Mouse (Mus musculus): Measurements from ENCODE around the gene Galnt15. TPM values are rescaled to one million over a fixed set of nuclear protein-coding genes. Genes with fewer than 3 reads are reported as not detected.

The Galnt15 gene
- 3.3 and 5.1 TPM in 2 replicates for total RNA-seq (2014; rRNA removed)
- polyA plus RNA-seq (2015; fragmentation: Nextera tagmentation; extraction: Ambion mirVana): 1.8 and 2.4 TPM in 2 replicates

DNA sequence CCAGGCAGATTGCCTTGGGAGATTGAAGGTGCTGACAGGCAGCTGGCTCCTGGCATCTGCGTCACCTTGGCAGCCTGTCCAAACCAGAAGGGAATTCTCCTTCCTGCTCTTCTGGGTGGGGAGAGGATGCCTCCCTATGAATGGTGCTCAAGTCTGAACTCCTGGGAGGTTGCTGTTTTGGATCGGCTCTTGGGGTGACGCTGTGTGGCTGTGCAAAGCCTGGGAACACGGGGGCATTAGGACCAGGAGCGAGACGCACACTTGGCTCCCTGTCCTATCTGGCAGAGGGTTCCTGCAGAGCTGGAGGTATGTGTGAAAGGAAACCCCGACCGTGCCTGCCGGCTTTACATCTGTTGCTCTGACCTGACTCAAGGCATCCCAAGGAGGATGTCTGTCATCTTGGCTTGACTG lies at the start of gene Galnt15:
Gene Galnt15, plus strand, starts transcription at position 309 of the 411 bp plus-strand sequence.
- H3K27ac ChIP-seq: peak within 1 kb of the TSS; percentile 37
- no peaks in the 10 kb centered on the region for H3K36me3 ChIP-seq (ENCODE audit: insufficient read depth, low read length)
- peak within 1 kb of the TSS; percentile 45 for H3K4me2 ChIP-seq (ENCODE audit: low read depth, low read length)
- no peak within 1 kb of the TSS for H3K9ac ChIP-seq (replicated peaks; ENCODE audit: low read length)
- peak; percentile 75 for ATAC-seq
- no peaks in the 10 kb centered on the region for H3K9me3 ChIP-seq (ENCODE audit: low read length)
- WGBS: 9% methylated on average over 9 of the region's 9 CpGs
- H3K4me3 ChIP-seq (ENCODE audit: low read length): no peak within 1 kb of the TSS
- peak; percentile 77 for DNase-seq (ENCODE audit: low spot score)
- peaks cover 8% of the 10 kb centered on the region for H3K4me1 ChIP-seq (ENCODE audit: insufficient read depth, low read length)
- TF ChIP-seq CTCF (IDR thresholded peaks at IDR 0.05; ENCODE audit: low read depth): no peak
- H3K27me3 ChIP-seq (ENCODE audit: insufficient read depth, low read length): no peaks in the 10 kb centered on the region

DNA sequence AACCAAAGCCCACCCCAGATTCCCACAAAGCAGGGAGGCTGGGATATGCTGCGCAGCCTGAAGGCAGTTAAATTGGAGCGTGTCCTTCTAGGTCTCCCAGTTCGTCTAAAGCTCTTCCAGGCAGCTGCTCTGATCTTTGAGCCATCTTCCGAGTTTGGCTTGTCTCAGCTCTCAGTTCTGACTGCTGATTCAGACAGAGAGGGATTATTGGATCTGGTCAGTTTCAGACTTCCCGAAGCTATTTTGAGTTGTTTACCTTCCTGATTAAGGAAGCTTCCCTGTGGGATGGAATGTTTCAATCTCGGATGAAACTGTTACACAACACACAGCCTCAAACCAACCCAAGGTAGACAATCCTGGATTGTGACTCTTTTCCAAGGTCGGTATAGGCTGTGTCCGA lies 34.8 kb upstream of the Galnt15 start:
- Histone ChIP-seq H3K9ac (replicated peaks; ENCODE audit: low read length) (no peak overlapping the region), H3K27ac (no peak overlapping the region), H3K27me3 (ENCODE audit: insufficient read depth, low read length) (no peaks in the 10 kb centered on the region), H3K4me1 (ENCODE audit: insufficient read depth, low read length) (no peaks in the 10 kb centered on the region), H3K4me2 (ENCODE audit: low read depth, low read length) (no peak overlapping the region), H3K4me3 (ENCODE audit: low read length) (no peak overlapping the region), H3K9me3 (ENCODE audit: low read length) (no peaks in the 10 kb centered on the region), H3K36me3 (ENCODE audit: insufficient read depth, low read length) (no peaks in the 10 kb centered on the region)
- no peak for ATAC-seq
- no peak for DNase-seq (ENCODE audit: low spot score)
- WGBS: 68% methylated on average over 8 of the region's 8 CpGs
- no peak for TF ChIP-seq CTCF (IDR thresholded peaks at IDR 0.05; ENCODE audit: low read depth)

DNA sequence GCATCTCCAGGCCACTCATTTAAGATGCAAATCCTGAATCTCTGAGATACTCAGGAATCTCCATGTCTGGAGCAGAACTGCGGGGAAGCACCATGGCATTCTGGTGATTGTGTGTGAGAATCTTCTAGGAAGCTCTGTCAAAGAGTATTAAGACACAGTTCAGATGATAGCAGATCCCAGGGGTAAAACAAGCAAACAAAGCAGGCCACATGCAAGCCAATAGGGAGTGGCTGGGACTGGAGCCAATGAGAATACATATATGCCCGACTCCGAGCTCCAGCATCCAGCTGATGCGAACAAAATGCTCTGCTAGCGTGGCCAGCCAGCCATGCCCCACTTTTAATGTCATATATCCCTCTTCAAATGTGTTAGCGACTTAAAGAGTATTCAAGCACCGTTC lies 27.8 kb upstream of the Galnt15 start:
- DNase-seq (ENCODE audit: low spot score): peak; percentile 67
- no peak overlapping the region for H3K9ac ChIP-seq (replicated peaks; ENCODE audit: low read length)

DNA sequence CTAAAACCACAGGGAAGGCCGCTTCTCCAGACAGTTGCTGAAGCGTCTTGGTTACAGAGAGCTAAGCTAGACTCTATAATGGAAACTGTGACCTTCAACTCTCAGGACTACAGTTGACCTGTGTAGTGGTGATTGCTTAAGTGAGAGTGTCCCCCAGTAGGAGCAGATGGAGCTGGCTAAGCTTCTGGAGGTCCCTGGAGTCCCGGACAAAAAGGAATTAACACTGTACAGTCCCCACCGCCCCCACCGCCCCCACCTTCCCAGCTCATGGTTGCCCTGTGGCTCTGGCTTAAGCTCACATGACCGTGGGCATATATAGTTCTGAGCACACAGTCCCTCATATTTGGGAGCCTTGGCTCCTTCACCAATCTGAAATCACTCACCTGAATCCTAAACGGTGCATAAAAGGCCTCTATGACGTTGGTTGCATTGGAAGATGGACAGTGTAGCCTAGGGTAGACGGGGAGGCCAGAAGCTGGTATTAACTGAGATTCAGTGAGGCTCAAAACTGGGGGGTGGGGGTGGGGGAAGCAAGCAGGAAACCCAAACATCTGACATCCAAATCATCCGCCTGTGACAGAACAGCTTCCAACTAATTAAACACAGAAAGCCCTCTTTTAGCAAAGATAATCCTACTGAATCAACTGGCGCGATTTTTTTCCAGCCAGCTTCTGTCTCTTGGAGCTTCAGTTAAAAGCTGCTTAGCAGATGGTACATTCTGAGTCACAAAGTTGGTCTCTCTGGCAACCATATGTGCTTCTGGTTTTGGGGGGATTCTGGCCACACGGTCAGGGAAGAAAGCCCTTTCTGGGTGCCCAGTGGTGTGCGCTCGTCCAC lies 26.1 kb upstream of the Galnt15 start:
- no peak for TF ChIP-seq CTCF (IDR thresholded peaks at IDR 0.05; ENCODE audit: low read depth)
- Histone ChIP-seq H3K36me3 (ENCODE audit: insufficient read depth, low read length) (no peaks in the 10 kb centered on the region), H3K4me1 (ENCODE audit: insufficient read depth, low read length) (0 out of 2 replicates have a peak, but pooled peaks cover 12% of the 10 kb centered on the region), H3K9me3 (ENCODE audit: low read length) (no peaks in the 10 kb centered on the region), H3K27me3 (ENCODE audit: insufficient read depth, low read length) (no peaks in the 10 kb centered on the region), H3K4me3 (ENCODE audit: low read length) (no peak overlapping the region), H3K4me2 (ENCODE audit: low read depth, low read length) (no peak overlapping the region), H3K9ac (replicated peaks; ENCODE audit: low read length) (no peak overlapping the region), H3K27ac (peak overlapping the region; percentile 48; the same call in 1 of the 2 replicates)
- ATAC-seq (peak; percentile 66), DNase-seq (ENCODE audit: low spot score) (peak; percentile 71)
- WGBS: 55% methylated on average over 15 of the region's 15 CpGs

More for the DNA sequence above, 27.8 kb upstream of the Galnt15 start:
- TF ChIP-seq CTCF (IDR thresholded peaks at IDR 0.05; ENCODE audit: low read depth): no peak
- no peaks in the 10 kb centered on the region for H3K9me3 ChIP-seq (ENCODE audit: low read length)
- H3K36me3 ChIP-seq (ENCODE audit: insufficient read depth, low read length): no peaks in the 10 kb centered on the region
- no peak overlapping the region for H3K27ac ChIP-seq
- no peak overlapping the region for H3K4me2 ChIP-seq (ENCODE audit: low read depth, low read length)
- 0 out of 2 replicates have a peak, but pooled peaks cover 12% of the 10 kb centered on the region for H3K4me1 ChIP-seq (ENCODE audit: insufficient read depth, low read length)
- H3K4me3 ChIP-seq (ENCODE audit: low read length): no peak overlapping the region
- no peaks in the 10 kb centered on the region for H3K27me3 ChIP-seq (ENCODE audit: insufficient read depth, low read length)
- no peak; the same call in 1 of the 2 replicates for ATAC-seq
- 46% methylated on average over 7 of the region's 7 CpGs for WGBS

DNA sequence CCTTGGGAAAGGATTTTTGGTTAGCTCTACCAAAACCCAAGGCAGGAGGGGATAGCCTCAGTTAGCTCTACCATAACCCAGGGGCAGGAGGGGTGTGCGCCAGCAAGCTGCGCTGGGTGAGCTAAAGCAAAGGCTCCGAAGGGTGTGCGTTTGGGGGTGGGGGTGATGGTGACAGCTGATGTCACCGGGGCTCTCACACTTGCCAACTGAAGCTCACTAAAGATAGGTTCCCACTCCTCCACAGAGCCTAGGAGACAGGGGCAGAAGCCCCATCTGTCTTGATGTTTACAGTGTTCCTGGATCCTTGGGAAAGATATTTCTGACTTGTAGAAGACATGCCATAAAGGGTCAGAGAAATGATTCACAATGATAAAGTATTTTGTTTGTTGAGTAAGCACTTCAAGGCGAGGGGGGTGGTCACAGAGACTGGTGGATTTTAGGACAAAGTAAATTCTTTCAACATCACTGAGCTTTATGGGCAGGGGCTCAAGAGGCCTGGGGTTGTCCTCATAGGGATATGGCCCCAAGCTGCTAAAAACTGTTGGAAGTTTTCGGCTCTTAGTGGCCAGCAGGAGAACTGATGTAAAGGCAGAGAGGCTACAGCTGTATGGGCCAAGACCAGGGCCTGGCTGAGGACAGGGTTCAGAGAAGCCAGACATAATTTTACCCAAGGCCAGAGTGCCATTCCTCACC lies 24.7 kb upstream of the Galnt15 start:
- WGBS: 60% methylated on average over 7 of the region's 7 CpGs
- Histone ChIP-seq H3K36me3 (ENCODE audit: insufficient read depth, low read length) (no peaks in the 10 kb centered on the region), H3K4me1 (ENCODE audit: insufficient read depth, low read length) (0 out of 2 replicates have a peak, but pooled peaks cover 12% of the 10 kb centered on the region), H3K4me2 (ENCODE audit: low read depth, low read length) (no peak overlapping the region), H3K27ac (no peak overlapping the region), H3K27me3 (ENCODE audit: insufficient read depth, low read length) (no peaks in the 10 kb centered on the region), H3K4me3 (ENCODE audit: low read length) (no peak overlapping the region), H3K9me3 (ENCODE audit: low read length) (no peaks in the 10 kb centered on the region), H3K9ac (replicated peaks; ENCODE audit: low read length) (no peak overlapping the region)
- TF ChIP-seq CTCF (IDR thresholded peaks at IDR 0.05; ENCODE audit: low read depth): no peak
- no peak for ATAC-seq
- DNase-seq (ENCODE audit: low spot score): no peak

DNA sequence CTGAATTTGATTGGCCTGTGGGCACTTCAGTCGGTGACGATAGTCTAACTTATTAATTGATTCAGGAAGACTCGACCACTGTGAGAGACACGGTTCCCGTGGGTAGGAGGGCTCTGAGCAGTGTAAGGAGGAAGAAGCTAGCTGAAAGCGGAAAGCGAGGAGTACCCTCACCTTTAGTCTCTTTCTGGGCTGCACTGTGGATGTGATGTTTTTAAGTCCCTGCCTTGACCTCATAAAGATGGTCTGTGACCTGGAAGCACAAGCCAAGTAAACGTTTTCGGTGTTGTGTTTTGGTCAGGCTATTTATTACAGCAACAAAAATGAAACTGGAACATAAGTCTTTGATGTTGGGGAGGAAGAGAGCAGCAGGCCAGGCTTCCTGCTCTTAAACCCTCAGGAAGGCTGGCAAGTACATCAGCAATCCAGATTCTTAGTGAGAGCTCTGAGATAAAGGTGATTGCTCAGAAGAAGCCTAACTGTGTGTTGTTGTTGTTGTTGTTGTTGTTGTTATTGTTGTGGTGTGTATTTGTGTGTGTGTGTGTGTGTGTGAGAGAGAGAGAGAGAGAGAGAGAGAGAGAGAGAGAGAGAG lies 23.0 kb upstream of the Galnt15 start:
- no peak overlapping the region for H3K9ac ChIP-seq (replicated peaks; ENCODE audit: low read length)
- WGBS: 74% methylated on average over 9 of the region's 9 CpGs

More for the DNA sequence above, 23.0 kb upstream of the Galnt15 start:
- TF ChIP-seq CTCF (IDR thresholded peaks at IDR 0.05; ENCODE audit: low read depth): no peak
- no peaks in the 10 kb centered on the region for H3K9me3 ChIP-seq (ENCODE audit: low read length)
- no peak for ATAC-seq
- H3K4me1 ChIP-seq (ENCODE audit: insufficient read depth, low read length): 0 out of 2 replicates have a peak, but pooled peaks cover 11% of the 10 kb centered on the region
- no peaks in the 10 kb centered on the region for H3K36me3 ChIP-seq (ENCODE audit: insufficient read depth, low read length)
- no peak overlapping the region for H3K27ac ChIP-seq
- no peak overlapping the region for H3K4me2 ChIP-seq (ENCODE audit: low read depth, low read length)
- DNase-seq (ENCODE audit: low spot score): no peak
- no peaks in the 10 kb centered on the region for H3K27me3 ChIP-seq (ENCODE audit: insufficient read depth, low read length)
- no peak overlapping the region for H3K4me3 ChIP-seq (ENCODE audit: low read length)
